Mouse (Mus musculus) lung, postnatal 14 days (tissue): ENCODE results near the gene Sema4f.

Experiments used
- DNase-seq: peaks from one replicate; pipeline ENCODE4 v3.0.0; 2021

The Sema4f gene

DNA sequence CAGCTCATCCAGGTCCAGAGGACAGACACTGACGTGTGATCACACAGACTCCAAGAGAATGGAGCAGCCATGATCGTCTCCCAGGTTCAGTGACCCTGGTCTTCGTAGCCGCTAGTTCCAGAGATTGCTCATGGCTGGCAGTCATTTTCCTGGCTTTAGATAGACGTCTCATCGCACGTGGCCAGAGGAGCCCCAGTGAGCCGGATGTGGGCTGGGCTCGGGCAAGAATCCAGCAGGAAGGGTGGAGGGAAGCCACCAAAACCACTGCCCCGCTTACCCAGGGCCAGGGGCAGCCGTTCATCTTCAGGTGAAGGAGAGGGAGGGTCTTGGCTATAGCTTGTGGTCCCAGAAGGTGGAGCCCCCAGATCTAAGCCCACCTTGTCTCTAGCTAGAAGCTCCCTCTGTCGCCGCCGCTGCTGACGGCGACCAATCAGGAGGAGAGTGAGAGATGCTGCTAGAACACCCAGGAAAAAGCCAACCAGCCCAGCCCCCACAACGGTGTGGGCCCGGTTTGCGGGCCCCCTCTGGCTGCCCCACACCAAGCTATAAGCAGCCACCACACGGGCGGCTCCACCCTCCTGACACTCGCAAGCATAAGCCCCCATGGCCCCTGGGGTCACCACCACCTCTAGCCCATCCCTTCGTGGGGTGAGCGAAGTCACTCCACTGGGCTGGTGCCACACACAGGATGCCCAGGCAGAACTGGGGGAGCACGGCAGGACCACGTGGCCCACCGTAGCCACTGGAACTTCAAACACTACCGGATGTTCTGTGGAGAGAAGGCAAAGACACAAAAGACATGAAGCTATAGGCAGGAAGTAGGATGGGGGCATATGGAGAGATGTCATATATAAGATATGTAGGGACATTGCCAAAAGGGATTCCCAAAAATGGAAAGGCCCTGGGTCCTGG is 26.0 kb downstream of the Sema4f start:
- peak; percentile 34 for DNase-seq

DNA sequence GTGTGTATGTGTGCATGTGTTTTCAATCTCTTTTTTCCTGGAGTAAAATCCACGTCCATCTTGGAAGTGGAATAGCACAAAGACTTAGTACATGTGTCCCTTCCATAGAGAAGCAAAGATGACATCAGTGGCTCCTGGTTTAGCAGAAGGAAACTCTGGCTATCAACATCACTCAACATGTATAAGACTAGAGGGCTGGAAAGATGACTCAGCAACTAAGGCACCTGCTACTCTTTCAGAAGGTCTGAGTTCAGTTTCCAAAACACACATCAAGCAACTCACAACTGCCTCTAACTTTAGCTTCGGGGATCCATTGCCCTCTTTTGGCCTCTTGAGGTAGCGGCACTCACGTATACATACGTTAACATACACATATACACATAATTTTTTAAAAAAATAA is 28.3 kb downstream of the Sema4f start:
- DNase-seq = no peak

DNA sequence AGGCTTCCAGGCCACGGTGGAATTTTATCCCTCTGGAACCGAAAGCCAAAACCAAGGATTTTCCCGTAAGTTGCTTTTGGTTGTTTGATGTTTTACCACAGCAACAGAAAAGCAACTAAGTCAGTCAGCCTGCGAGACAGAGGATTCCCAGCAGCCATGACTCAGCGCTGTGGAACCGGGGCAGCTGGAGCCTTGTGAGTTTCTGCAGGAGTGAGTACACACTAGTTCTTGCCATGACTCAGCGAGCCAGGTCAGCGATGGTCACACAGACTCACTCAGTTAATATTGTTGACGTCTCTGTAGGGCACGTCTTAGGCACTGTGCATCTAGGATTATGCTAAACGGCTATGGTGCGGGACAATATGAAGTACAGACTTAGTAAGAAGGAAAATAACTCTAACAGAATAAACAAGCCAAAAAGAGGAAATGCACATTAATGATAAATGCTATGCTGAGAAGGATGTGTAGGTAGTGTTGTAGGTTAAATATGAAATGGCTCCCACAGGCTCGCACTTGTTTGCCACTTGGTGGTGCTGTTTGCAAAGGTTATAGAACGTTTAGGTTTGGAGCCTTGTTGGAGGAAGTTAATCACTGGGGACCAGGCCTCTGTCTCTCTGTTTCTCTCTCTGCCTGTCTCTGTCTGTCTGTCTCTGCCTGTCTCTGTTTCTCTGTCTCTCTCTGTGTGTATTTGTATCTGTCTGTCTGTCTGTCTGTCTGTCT is 30.3 kb downstream of the Sema4f start:
- peak; percentile 35 for DNase-seq

DNA sequence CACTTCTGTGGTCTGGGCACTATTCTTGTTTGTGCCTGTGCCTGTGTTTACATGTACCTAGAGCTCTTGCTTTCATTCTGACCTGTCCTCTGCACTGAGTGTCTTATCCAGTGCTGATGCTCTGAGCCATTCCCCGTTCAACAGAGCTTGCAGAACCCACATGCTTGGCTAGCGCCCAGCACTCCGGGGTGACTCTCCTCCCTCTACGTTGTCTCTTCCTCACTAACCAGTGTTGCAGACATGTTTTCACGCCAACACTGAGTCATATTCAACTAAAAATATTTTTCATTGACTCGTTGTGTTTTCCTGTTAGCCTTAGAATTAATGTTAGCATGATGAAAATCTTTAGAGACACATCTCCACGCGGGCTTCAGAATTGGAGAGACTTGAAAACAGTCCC is 31.5 kb downstream of the Sema4f start:
- no peak for DNase-seq

DNA sequence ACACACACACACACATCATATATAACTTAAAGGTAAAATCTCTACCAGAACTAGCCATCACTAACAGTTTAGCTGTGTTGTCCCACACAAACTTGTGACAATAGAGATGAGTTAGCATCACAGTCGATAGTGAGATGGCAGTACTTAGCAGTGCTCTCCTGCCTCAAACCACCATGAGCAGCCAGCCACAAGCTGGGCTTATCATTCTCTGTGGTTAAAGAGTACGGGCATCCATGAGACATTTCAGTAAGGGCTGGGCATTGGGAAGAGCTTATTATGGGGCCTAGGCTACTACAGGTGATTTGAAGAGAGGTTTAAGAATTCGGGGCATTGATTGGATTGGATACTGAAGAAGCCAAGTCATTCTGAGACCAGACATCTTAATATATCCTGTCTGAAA is 32.6 kb downstream of the Sema4f start:
- DNase-seq = no peak

DNA sequence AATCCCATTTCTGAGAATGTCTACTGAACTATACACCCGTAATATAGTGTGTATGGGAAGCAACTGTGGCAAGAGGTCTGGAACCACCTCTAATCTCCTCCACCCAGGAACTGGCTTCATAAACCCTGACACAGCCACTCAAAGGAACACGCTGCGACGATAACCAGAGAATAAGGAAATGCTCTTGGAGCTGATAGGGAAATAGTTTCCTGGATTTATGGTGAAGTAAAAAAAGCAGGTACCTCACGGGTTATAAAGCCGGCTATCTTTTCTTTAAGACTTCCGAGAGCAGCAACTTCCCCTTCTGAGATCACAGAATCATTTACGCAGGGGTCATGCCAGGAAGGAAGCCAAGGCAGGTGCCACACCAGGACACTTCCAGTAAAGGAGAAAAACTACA is 37.0 kb downstream of the Sema4f start:
- no peak for DNase-seq

DNA sequence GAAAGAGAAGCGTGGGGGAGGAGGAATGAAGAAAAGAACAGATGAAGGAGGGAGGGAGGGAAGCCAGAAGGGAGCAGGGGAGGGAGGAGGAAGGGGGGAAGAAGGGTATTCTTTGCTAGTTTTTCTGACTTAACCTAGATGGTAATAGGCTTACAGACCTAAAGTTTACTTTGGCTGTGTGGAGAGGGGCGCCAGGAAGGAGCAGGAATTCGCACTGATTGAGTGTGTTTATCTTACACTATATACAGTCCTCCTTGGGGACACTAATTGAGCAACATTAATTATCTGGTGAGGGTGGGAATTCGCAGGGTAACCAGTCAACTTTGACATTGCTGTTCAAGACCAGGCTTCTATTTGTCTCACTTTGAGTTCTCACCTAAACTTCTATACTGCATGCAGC is 40.8 kb downstream of the Sema4f start:
- no peak for DNase-seq

DNA sequence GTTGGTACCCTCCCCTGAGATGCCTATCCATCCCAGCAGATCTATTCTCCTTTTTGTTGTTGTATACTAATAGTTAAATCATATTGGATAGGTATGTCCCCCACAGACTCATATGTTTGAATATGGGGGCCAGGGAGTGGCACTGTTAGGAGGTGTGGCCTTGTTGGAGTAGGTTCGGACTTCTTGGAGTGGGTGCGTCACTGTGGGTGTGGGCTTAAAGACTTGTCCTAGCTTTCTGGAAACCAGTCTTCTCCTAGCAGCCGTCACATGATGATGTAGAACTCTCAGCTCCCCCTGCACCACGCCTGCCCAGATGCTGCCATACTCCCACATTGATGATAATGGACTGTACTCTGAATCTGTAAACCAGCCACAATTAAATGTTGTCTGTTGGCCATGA is 41.3 kb downstream of the Sema4f start:
- DNase-seq = no peak

DNA sequence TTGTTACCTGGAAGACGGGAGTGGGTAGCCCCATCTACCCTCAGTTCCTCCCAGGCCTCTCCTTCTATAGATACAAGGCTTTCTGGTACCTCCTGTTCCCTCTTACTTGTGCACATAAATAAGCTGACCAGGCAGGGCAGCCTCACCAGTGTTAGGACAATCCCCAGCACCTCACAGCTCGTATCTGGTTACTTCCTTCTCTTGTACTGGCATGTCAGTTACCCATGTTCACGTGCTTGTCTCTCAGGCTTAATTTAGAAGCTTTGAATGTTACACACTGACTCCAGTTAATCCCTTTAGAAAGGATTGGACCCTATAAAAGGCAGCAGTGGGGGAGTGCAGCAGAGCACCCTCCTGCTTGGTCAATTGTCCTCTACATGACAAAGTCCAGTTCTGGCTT is 42.3 kb downstream of the Sema4f start:
- DNase-seq = no peak

DNA sequence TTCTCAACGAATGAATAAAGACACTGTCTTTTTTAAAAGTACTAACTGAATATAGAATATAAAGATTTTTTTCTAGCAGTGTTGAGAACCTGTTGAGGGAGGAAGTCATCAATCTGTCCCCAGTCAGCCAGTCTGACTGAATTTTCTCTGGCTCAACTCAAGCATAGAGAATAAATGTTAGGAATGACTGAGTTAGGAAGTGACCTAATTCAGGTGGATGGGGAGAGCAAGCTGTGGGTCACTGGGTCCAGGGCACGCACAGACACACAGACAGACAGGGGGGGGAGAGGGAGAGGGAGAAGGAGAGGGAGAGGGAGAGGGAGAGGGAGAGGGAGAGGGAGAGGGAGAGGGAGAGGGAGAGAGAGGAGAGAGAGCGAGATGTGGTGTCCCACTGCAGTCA is 46.2 kb downstream of the Sema4f start:
- no peak for DNase-seq

DNA sequence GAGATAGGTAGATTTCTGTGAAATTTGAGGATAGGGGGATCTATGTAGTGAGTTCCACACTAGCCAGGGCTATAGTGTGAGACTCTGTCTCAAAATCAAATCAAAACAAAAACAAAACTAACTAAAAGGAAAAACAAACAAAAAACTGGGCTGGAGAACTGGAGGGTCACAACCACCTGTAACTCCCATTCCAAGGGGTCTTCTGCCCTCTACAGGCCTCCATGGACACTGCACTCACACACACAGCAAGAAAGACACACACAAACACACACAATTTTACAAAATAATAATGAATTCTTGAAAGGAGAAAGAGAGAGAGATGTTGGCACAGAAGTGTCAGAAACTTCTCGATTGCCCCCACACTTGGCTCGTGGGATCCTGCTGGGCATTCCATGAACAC is 47.0 kb downstream of the Sema4f start:
- DNase-seq = peak; percentile 54

DNA sequence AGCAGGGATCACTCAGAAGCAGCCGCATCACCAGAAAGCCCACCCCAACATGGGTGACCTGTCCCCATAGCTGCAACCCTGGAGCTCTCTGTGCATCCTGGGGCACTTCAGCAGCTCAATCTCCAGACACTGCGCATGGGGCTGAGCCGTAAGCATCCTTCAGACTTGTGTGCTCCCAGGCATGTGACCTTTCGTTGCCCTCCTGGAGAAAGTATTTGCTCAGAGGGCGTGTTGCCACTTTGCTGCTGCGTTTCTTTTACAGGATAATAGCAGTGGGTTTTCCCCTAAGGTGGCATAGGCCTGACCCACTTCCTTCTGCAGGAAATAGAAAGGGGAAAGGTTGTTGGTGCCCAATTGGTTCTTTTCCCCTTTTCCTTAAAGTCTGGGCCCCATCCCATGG is 48.1 kb downstream of the Sema4f start:
- no peak for DNase-seq

DNA sequence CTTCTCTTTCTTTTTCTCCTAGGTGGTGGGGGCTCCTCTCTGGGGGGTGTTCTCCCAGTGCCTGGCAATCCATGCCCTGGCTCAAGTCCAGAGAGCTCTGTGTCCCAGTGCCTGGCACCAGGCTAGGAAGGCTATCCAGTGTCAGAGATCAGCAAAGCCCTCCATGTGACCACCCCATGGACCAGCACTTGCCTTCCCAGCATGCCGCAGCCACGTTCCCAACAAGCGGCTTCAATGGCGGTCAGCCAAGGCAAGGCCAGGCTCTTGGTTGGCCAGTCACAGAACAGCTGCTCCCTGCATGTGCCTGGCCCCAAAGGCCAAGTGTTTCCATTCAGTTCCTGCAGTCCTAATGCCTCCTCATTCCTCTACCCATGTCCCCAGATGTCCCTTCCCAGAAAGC is 53.2 kb downstream of the Sema4f start:
- no peak for DNase-seq

DNA sequence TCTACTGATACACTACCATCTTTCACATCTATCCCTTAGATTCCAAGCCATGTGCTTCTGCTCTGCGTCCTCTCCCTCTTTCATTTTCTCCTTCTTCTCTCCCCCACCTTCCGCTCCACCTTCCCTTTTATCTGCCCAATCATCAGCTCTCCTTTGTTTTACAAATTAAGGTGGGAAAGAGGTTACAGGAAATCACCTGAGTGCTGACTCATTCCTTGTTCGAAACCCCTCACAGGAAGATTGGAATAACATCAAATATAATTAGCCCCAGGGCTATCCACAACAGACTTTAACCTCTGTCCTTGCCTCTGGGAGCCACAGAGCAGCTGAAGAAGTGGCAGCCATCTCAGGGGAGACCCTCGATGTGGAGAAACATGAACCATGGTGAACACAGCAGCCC is 53.7 kb downstream of the Sema4f start:
- no peak for DNase-seq

DNA sequence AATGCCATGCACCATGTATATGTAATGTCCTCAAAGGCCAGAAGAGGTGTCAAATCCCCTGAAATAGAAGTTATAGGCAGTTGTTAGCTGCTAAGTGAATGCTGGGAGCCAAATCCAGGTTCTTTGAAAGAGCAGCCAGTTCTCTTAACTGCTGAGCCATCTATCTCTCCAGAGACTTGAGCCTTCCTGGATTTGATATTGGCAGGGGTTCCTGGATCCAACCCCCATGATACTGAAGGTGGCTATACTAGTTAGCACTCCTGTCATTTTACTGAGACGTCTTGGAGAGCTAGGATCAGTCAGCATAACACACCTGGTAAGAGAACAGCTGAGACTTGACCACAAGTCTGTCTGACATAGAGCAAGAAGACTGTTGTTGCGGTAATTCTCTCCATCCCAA is 54.1 kb downstream of the Sema4f start:
- no peak for DNase-seq

DNA sequence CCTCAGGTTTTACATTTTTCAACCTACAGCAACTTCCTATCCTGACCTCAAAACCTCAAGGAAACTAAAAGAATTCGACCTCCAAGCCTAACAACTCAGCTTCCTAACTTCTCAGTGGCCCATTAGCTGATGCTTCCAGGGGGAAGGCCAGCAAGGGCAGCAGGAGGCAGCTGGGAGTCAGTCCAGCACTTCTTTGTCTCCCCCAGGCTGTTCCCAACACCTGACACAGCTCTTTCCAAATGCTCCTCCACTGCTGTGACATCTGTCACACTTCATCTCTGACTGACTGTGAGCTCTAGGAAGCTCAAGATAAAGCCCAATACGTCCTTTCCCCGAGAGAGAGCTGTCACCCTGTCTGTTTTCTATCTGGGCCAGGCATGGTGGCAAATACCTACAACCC is 55.0 kb downstream of the Sema4f start:
- DNase-seq = no peak

DNA sequence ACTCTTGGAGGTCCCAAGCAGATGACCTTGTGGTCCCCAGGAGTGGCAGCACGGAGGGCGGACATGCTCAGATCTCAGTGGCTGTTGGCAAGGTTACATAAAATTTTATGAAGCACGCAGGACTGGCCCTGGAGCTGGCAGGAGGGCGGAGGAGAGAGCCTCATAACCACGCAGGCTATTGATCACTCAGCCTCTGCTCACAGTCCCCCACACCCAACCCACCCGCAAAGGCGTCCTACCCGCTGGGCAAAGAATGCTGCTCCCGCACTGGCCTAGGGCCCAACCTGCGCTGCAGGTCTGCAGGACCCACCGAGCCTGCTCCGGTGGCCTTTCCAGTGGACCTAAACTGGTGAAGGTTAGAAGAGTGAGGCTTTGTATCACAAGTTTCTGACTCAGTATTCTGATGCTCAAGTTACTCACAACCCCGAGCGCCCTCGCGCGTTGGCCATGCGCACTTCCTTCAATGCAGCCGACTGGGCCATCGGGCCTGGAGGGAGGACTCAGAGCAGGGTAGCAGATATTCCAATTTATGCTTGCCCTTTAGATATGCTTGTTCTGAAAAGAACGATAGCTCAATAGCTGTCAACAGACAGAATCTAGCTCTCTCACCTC is 58.0 kb downstream of the Sema4f start:
- DNase-seq = peak; percentile 66

DNA sequence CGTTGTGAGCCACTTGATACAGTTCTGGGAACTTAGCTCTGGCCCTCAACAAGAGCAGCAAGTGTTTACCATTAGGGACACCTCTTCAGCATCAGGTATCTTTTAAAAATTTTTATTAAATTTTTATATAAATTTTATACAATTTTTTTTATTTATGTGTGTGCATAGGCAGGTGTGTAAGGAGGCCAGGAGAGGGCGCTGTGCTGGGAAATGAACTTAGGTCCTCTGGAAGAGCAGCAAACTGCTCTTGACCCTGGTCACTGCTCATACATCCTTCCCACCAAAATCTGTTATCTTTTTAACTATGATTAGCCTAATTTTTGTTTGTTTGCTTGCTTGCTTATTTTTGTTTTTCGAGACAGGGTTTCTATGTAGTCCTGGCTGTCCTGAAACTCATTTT is 58.8 kb downstream of the Sema4f start:
- peak; percentile 38 for DNase-seq

DNA sequence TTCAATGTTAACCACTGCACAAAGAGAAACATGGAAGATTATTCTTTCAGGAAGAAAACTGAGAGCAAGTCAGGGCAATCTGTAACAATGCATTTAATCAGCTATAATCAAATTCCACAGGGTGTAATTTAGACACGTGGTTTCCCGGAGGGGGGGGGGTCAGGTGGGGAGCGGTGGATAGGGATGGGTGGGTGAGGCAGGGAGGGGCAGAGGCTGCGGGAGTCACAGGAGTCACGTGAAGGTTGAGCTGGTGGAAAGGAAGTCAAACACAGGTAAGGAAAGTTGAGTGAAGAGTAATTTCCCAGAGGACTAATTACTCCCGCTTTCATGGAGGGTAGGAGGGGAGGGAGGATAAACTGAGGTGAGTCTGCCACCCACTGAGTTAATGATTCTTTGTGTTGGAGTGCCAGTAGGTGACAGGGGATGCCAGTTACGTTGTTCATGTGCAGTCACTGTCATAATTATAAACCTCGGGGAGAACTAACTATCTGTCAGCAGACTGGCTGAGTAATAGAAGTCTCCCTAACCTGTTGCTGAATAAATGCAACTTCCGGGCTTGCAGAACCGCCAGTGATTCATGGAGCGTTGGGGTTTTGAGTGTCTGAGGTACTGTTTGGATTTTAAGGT is 60.0 kb downstream of the Sema4f start:
- DNase-seq = no peak

DNA sequence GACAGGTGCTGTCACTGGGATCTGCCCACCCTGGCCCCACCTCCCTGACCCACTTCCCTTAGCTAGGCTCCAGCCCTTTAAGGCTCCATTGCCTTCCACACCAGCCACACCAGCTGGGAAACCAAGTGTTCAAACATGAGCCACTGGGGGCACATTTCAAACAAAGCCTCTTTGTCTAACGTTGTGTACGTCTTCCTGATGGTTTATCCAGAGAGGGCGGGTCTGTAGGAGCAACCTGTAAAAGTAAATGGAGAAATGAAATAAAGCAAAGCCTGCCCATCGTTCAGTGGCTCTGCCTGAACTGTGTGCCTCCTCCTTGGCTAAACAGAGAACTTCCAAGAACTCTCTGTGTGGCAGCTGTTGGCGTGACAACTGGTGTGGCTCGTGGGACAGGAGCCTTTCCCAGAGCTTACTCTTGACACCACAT is 64.0 kb downstream of the Sema4f start:
- no peak for DNase-seq

DNA sequence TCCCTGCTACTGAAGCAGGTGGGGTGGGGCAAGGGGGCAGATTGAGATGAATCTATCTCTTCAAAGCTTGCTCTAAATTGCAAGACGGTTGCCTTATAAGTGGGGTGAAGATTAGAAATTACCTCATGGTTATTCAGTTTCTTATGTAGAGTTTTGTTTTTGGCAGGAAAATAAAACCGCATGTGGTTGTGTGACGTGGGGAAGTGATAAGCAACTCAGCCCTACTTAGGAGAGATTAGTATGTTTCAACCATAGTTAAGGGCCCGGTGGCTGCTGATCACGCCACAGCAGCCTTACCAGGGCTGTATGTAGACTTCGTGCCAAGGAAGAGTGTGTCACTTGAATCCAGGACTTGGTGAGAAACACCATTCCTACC is 67.2 kb downstream of the Sema4f start:
- no peak for DNase-seq

DNA sequence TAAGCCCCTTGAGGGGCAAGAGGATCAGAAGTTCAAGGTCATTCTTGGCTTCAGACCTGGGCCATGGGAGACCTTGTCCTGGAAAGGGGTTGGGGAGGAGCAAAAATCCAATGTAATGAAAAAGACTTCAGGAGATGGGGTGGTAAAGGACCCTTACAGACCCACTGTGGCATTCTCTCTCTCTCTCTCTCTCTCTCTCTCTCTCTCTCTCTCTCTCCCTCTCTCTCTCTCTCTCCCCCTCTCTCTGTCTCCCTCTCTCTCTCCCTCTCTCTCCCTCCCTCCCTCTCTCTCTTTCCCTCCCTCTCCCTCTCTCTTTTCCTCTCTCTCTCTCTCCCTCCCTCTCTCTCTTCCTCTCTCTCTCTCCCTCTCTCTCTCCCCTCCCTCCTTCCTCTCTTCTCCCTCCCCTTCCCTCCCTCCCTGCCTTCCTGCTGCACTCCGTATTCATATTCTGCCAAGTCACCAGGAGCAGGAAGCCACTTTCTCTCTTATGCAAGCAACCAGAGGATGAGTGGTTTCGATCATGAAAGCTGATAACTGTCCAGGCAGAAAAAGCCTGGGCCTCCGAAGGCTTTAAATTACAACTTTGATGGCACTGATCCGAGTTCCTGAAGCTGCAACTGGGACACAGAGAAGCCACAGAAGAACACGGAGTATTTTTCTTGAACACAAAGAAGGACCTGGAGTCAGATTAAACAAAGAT is 67.8 kb downstream of the Sema4f start:
- DNase-seq = no peak

DNA sequence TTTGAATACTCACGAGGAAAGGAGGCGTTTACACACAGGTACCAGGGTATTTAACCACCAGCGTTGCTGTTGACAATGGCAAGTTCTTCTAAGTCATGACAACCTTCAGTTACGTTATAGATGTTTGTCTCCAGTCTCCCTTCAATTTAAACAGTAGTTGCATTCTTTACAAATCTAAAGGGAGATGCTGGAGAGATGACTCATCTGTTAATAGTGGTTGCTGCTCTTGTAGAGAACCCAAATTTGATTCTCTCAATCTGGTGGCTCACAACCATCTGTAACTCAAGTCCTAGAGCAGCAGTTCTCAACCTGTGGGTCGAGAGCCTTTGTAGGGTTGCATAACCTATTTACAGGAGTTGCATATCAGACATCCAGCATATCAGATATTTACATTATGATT is 71.1 kb downstream of the Sema4f start:
- no peak for DNase-seq
